Mouse (Mus musculus): ENCODE results near the gene Gm20547.
A peak's percentile ranks its signal among the peaks of the same experiment; 100 is the strongest.
"Not testable (repeated sequence)": the region's sequence is repeated elsewhere in the genome, so short reads cannot be mapped to it uniquely, and the experiment has no call there.

Gm20547 gene

DNA sequence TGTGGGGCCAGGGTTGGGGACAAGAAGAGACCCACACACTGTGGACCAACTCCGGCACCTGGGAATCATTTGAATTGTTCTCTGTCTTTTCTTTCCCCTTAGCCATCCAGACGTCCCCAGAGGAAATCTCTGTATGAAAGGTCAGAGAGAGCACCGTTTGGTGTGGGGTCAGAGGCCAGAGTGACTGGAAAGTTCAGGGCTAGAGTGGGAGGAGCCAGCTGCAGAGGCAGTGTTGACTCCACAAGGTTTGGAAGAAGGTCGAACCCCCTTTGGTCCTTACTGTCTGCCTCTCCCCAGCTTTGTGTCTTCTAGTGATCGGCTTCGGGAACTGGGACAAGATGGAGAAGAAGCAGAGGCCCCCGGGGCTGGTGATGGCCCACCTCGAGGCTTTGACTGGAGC is 28.3 kb downstream of the Gm20547 start:
- no peak for DNase-seq (ENCODE audit: low spot score in 2 of 2)

DNA sequence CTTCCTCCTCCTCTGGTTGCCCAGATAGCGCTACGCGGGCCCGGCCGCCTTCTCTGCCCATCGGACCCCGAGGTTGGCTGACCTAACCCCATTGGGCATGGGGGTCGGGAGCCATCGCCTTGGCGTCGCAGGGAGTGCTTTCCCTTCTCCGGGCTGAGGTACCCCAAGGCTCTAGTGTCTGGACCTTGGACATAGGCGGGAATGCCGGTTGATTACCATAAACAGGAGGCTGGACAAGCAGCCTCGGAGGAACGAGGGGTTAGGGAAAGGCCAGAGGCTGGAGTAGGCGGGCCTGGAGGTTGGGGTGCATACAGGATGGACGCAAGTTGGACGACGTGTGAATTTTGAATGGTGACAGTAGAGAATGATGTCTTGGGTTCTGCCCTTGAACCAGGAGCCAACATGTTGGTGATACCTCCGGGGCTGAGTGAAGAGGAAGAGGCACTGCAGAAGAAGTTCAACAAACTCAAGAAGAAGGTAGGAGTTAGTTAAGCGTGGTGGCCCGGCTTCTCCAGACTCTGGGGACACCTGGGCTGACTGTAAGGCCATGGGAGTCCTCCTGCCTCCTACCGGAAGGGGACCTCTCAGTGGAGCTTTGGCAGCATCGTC is 31.2 kb downstream of the Gm20547 start:
- no peak for DNase-seq (ENCODE audit: low spot score in 2 of 2)

DNA sequence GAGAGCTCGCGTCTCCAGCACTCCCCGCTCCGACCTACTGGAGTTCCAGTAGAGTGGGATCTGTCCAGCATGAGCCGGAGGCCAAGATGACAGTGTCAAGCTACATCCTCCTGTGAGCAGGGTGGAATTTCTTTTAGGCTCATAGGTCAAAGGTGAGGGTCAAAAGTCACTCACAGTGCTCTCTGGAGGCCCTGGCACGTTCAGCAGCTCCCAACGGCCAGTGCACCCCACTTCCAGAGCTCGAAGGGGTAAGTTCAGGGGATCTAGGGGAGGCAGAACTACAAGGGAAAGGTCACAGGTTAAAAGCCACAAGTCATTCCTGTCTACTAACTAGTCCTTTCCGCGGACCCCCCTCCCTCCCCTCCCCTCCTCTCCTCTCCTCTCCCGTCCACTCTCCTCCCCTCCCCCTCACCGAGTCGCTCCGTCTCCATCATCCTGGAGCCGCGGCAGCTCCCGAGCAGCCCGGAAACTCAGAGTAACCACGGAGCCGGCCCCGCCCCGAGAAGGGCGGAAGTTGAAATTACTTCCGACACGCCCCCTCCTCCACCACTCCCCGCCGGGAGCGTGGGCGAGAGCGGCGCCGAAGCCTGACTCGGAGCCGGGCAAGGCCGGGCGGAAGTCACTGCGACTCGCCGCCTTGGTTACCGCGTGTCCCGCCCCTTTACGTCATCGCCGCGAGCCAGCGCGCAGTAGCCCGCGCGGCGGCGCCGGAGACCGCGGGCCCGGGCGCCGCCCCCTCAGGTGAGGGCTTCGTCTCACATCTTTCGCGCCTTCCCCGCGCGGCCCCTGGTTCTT is 31.9 kb downstream of the Gm20547 start, which contains the start of the genes Skiv2l and Nelfe:
Skiv2l (minus strand) TSS at position 489 of the 795 bp plus-strand sequence.
Nelfe (plus strand) TSS at position 670 of the 795 bp plus-strand sequence.
- peak; percentile 96 to 99 for DNase-seq (ENCODE audit: low spot score in 2 of 2)

DNA sequence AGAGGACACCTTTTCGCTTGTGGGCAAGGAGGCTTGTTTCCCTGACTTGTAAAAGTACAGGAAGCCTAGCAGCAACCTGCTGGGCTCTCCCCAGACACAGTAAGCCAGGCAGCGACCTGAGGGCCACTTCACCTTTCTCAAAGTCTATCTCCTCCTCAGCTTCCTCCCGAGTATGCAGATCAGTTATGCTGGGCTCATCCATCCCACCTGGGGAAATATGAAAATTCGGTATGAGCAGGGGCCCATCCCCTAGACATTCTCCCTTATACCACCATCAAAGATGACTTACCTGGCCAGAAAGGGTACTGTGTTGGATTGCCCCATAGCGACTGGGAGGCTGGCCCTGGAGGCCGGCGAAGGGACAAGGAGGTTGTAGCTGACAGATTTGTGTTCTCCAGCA is 34.2 kb downstream of the Gm20547 start:
- no peak for DNase-seq (ENCODE audit: low spot score in 2 of 2)

DNA sequence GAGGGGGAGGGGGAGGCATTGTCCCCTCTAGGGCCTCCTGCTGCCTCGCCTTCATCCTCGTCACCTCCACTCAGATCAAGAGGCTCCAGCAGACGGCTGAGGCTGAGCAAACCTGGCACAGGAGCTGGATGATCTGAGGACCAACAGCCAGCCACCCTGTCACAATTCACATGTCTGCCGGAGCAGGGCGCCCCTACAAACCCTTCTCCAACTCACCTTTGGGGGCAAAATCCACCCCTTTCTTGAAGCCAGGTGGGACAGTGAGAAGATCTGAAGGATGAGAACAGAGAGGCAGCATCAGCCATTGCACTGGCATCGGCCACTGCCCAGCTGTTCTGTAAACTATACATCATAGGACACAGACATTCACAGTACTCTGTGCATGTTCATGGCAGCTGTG is 34.6 kb downstream of the Gm20547 start:
- no peak for DNase-seq (ENCODE audit: low spot score in 2 of 2)

DNA sequence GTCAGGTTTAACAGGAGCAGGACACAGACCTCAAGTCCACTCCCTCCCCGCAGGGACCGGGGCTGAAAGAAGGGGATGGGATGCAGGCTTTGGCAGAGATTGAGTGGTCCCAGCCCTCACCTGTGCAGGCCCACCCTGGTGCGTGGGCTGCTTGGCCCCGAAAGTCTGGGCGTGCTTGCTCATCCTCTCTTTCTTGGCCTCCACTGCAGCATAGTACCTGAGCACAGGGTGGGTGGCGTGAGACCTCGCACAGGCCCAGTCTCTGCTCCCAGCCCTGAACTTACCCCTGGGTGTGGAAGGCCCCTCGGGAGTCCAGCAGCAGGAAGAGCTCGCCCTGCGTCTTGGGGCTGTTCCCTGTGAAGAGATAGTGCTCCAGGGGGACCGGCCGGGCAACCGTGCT is 37.0 kb downstream of the Gm20547 start:
- DNase-seq (ENCODE audit: low spot score in 2 of 2) = no peak

DNA sequence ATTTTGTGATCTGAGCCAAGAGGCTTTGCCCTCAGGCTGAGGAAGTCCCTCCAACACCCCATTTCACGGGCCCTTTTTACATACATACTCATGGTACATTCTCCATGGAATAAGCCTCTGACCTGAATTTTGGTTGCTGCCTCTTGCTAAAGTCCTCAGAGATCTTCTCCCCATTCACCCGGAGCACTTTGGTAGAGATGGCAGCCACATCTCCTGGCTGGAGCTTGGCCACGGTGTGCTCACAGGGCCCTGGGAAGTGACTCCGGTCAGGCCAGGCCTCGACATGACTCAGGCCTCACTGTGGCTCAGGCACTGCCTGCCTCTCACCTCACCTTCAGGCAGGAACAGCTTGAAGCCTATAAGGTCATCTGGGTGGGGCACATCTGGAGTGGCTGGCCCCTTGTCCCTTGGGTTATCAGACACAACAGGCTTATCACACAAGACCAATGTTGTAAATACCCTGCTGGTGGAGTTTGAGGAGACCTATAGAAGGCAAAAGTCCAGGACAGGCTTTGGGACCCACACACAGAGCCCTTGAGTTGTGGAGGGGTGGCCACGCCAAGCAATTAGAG is 41.0 kb downstream of the Gm20547 start:
- DNase-seq (ENCODE audit: low spot score in 2 of 2) = no peak

DNA sequence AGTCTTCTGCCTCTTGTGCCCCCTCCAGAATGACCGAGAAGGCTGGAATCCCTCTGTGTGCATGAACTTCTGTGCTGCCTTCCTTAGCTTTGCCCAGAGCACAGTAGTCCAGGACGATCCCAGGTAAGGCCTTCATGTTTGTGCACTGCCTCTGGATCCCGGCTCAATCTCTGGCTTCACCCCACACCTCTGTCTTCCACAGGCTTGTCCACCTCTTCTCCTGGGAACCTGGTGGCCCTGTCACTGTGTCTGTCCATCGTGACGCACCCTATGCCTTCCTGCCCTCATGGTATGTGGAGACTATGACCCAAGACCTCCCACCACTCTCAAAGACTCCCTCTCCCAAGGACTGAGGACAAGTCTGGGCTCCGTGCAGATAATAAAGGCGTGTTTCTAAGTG is 43.1 kb downstream of the Gm20547 start:
- DNase-seq (ENCODE audit: low spot score in 2 of 2) = no peak

DNA sequence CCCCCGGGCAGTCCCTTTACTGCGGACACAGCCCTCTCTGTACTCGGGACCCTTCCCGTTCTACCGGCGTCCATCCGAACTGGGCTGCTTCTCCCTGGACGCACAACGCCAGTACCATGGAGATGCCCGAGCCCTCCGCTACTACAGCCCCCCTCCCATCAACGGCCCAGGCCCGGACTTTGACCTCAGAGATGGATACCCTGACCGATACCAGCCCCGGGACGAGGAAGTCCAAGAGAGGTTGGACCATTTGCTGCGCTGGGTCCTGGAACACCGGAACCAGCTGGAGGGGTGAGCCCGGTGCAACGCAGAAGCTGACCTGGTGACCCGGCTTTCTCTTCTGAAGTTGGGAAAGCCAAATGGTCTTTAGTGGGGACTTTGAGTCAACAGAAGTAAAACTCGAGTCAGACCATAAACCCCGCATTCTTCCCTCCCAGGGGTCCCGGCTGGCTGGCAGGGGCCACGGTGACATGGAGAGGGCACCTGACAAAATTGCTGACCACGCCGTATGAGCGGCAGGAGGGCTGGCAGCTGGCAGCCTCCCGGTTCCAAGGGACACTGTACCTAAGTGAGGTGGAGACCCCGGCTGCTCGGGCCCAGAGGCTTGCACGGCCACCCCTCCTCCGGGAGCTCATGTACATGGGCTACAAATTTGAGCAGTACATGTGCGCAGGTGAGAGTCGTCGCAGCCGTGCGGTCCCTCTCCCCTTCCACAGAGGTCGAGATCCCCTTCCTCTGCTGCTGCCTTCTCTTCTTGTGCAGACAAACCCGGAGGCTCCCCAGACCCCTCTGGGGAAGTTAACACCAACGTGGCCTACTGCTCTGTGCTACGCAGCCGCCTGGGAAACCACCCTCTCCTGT is 44.1 kb downstream of the Gm20547 start:
- DNase-seq (ENCODE audit: low spot score in 2 of 2) = peak in 1 of 2 experiments; percentile 31

DNA sequence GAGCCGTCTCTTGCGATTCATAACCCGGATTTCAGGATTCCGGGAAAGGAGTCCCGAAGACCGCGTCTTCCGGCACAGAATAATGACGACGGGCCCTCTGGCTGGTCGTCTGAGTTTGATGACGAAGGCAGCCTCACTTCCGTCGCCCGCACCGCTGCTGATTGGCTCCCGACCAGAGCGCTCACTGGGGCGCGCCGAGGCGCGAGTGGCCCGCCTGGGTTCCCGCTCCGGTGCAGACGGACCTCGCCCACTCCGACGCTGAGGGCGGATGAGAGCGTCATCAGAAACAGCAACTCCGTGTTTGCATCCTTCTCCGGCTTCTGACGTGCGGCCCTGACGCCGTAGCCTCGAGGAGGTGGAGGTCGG is 45.0 kb downstream of the Gm20547 start, which contains the start of the genes Stk19 and Dxo:
Stk19 (minus strand) TSS at position 90 of the 366 bp plus-strand sequence.
Dxo (plus strand) TSS at position 164 of the 366 bp plus-strand sequence.
- peak; percentile 89 to 96 for DNase-seq (ENCODE audit: low spot score in 2 of 2)

DNA sequence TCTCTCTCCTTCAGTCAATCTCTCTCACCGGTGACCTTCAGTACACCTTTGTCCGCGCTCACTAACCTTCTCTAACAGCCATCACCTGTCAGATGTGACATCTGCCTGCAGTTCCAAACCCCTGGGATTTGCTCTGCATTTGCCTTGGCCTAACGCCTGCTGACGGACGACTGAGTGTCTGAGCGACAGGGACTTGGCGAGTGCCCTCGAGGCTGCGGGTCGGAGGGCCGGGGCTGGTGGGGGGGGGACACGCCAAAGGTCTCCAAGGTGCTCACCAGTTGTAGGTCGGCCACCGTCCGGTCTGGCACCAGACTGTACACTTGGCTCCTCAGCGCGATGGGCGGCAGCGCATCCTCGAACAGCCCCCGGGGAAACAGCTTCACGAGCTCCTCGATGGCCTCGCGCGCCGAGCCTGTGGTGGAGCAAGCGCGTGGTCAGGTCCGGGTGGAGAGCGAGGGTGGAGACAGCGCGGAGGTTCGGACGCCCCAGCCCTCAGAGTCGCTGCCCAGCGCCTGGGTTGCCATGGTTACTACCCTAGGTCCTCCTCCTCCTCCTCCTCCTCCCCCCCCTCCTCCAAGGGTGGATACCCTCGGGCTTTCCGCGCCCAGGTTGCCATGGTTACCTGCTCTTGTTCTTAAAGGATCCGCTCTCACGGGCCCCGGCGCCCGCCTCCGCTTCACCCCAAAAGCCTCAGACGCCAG is 45.5 kb downstream of the Gm20547 start:
- DNase-seq (ENCODE audit: low spot score in 2 of 2) = no peak

DNA sequence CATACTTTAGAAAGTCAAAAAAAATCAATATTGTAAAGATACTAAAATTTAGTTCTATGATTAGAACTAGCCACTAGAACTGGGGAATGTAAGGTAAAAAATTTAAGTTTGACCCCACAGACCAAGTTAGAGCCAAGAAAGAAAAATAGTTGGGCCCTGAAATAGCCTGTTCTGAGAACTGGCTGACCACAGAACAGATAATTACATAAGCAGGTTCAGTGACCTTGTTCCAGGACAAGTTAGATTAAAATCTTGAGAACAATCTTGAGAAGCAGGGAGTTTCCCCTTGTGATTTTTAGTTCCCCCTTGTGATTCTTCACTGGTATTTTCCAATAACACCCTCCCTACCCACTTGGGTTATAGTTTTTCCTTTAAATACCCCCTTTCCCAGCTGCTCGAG is 51.1 kb downstream of the Gm20547 start:
- DNase-seq (ENCODE audit: low spot score in 2 of 2) = not testable (repeated sequence)

DNA sequence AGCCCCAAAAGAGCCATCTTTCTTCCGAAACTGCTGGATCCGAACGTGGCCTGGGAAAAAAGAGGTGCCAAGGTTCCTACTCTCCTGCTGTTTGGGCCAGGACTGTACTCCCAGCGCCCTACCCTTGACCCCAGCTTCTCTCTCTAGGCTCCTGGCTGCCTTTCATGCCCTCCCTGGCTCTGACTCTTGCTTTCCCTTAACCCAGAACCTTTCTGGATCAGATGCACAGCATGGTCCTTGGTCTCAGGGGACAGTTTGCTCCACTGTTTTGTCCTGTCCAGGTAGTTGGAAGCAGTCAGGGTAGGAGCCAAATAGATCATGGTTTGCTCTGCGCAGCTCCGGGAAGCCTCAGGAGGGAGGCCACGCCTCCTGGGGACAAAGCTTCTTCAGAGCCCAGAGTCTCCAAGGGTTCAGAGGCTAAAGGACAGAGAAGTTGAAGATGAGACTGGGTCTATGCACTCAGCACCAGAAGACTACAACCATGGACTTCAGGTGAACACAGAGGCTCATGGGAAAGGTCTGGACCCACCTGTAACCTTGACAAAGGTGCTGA is 66.9 kb downstream of the Gm20547 start:
- DNase-seq (ENCODE audit: low spot score in 2 of 2) = no peak

DNA sequence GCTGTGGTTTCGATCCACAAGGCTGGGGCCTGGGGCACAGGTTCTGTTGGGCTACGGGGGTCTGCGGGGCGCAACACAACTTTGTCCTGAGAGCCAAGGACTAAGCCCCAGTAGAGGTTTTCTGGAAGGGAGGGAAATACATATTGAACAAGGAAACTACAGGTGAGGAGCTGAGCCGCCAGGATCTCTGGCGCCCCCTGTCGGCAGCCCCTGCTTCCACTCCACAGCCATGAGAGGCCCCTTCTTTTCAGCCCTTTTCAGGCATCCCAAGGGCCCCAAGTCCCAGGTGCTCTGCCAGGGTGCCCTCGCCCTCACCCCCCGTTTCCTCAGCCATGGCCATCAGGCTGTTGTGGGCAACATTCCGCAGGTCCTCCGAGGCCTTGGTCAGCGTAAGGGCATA is 68.1 kb downstream of the Gm20547 start:
- DNase-seq (ENCODE audit: low spot score in 2 of 2) = peak; percentile 46 to 66

DNA sequence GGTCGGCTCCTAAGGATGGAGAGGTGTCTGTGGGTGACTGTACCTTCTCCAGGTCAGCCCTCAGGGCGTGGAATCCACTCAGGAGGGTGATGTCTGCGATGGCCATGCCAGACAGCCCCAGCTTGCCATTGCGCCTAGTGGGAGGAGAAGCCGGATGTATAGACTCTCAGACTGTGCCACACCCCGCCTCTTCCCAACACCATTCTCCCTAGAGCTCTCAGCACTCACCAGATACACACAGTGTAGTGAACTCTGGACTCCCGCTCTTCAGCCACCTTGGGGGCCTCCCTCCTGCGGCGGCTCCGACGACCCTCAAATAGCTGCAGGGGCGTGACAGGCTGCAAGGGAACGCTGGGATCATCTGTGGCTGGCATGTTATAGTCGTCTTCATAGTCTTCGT is 70.6 kb downstream of the Gm20547 start:
- DNase-seq (ENCODE audit: low spot score in 2 of 2) = no peak

DNA sequence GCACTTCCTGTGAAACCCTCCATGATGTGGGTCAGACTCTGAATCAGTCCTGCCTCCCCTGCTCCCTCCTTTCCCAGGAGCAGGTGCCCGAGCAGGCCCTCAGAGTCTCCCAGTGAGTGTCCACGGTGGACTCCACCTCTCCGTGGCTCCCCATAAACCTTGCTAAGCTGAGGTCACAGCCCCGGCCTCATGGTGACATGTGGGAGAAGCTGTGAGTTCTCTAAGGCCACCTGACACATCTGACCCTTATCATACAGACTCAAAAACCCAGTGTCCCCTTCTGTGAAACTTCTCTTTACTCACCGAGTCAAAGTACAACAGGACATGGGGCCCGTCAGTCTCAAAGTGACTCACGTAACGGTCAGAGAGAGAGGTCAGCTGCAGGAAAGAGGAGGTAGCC is 71.0 kb downstream of the Gm20547 start:
- not testable (repeated sequence) for DNase-seq (ENCODE audit: low spot score in 2 of 2)

DNA sequence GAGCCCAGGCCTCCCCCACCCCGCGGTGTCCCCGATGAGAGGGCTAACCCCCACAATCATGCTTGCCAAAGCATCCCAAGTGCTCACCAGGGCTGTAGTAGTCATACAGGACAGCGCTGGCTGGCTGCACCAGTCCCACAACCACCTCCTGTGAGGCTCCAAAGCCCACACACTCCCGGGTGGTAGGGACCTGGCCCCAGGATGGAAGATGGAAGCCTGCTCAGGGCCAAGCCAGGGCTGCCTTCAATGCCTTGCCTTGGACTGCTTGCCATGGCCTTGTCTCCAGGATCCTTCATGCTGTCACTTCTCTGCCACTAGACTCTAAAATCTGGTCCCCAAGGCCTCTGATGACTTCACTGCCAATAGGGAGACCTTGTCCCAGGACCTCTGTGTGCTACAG is 71.4 kb downstream of the Gm20547 start:
- not testable (repeated sequence) for DNase-seq (ENCODE audit: low spot score in 2 of 2)

DNA sequence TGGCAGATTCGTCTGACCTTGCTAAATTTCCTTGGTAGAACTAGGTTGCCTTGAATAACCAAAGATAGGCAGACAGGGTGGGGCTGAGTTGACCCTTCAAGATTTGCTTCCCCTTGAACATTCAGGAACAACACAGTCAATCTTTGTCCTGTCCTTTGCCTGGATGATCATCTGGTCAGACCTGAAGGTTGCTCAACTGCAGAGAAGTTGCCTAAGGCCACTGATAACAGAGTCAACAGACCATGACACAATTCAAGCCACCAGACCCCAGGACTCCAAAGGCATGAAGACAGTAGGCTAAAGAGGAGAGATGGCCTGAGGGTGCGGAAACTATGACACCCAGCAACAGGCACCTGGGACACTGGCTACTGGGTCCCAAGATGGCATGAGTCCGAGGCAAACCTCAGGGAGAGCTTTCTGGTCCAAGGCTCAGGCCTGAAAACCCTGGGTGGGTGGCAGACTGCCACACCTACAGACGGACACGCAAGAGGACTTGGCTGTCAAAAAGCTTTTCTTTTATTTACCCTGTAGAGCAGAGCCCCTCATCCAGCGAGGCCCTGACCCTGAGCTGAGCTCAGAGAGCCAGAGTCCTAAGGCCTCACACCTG is 73.1 kb downstream of the Gm20547 start:
- peak in 1 of 2 experiments; percentile 8 for DNase-seq (ENCODE audit: low spot score in 2 of 2)

DNA sequence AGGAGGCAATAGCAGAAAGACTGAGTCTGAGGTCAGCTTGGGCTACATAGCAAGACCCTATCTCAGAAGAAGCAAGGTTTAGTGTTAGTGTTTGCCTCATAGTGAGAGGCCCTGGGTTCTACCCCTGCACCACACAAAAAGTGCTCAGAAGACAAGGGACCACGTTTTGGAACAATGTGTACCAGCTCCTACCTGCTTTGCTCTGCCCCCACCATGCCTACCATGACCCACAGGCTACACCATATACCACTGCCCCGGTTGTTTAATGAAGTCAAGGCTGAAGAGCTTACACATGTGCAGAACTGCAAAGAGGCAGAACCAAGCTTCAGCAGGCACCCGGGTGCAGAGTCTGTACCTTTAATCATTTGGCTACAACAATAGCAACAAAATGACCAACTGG is 74.7 kb downstream of the Gm20547 start:
- no peak for DNase-seq (ENCODE audit: low spot score in 2 of 2)

All from spleen, postnatal 10 days (tissue).